Mouse (Mus musculus): ENCODE measurements around the gene Atf3. TPM values are rescaled to one million over a fixed set of nuclear protein-coding genes. Genes with fewer than 3 reads are reported as not detected.

The Atf3 gene
- 1 to 10 TPM; 1.2 to 1.4 TPM for total RNA-seq (2021)

DNA sequence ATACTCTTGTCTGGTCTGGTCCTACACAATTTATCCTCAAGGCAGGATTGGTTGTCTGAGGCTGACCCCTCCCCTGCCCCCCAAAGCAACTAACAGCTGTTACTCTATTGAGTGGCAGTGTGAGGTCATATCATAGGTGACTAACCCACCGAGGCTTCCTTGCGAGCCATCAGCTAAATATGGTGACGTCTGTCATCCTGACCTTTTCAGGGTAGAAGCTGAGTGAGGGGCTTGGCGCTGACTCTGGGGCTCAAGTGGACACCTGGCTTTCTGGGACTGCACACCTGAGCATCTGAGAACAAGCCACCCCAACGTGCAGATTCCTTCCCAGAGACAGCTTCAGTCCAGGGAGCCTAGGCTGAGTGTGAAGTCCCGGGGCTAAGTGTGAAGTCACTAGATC lies at the start of gene Atf3:
Gene Atf3 (minus strand): TSS at position 101 of the 400 bp plus-strand sequence.
- DNase-seq: no peak

DNA sequence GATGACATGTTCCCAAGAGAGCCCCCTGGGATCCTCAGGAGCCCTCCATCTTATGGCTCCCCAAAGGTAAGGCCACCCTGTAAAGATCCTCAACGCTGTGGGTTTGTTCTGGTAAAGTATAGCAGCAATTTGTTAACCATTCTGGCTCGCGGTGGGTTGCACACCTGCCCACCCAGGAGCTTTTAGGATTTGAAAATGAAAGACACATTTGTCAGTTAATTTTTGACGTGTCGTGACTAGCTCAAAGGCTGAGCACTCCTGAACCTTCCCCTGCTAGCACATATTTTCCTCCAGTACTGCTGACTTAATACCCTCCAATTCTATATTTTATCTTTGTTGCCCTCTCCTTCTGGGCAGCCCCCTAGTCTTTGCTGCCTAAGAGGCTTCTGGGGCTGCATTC lies 49.3 kb upstream of the Atf3 start:
- no peak for DNase-seq

- DNase-seq: no peak
Observed at GRCm38 (mm10) chr1:191263471-191263870, 45.6 kb upstream of the Atf3 start.

GRCm38 (mm10) chr1:191261861-191262260 lies 44.0 kb upstream of the Atf3 start:
- no peak for DNase-seq

DNA sequence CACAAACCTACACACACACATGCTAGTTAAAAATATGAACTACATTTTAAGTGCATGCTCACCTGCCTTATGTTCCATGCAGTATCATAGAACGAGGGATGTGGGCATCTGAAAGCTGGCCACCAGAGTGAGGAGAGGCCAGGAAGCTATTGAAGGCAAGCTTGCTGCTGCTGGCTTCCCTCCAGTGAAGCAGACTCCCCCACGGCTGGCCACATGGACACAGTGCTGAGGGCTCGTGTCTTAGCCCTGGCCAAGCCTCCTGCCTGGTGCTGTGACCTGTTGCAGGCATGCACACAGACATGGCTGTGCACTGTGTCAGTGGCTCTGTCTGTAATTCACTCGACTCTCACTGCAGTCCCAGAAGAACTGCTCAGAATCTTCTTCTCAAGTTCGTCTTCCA lies 41.8 kb upstream of the Atf3 start:
- no peak for DNase-seq

GRCm38 (mm10) chr1:191259121-191259520 lies 41.3 kb upstream of the Atf3 start:
- no peak for DNase-seq

GRCm38 (mm10) chr1:191258521-191258920 lies 40.7 kb upstream of the Atf3 start:
- DNase-seq: no peak

DNA sequence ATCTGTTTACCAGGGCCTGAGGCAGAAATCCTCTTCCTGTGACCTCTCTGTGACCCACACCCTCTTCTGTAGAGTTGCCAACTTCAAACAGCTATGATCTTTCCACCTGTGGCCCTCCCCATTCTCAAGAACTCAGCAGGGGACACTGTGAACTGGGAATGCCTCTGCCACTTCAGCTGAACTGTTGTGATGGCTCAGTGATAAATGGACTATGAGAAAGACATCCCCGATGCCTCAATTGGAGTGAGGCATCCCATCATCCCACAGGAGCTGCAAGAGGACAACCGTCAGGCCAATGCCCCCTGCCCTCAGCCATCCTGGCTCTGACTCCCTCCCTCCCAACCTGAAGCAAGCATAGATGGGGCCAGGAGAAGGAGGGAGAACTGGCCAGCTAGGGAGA lies 40.1 kb upstream of the Atf3 start:
- DNase-seq: no peak

- DNase-seq: no peak
Observed at GRCm38 (mm10) chr1:191257351-191257771, 39.5 kb upstream of the Atf3 start.

GRCm38 (mm10) chr1:191256566-191257350 lies 38.9 kb upstream of the Atf3 start:
- no peak for DNase-seq

- DNase-seq: no peak
Observed at GRCm38 (mm10) chr1:191256134-191256533, 38.3 kb upstream of the Atf3 start.

DNA sequence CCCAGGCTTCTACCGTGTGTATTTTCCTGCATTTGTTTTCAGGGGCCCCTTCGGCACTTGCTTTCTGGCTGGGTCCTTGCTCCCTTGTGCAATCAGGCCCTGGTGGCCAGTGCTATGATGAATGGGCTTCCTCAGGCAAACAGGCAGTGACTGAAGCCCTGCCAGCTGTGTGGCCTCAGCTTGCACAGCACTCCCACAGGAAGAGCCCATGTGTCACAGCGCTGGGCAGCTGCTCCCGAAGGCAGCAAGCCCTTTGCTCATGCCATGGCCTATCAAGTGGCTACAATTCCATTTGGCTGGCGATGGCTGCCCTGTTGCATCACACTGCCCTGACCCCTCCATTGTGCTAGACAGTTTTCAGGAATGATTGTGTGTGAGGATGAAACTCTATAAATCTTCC lies 36.6 kb upstream of the Atf3 start:
- DNase-seq: no peak

DNA sequence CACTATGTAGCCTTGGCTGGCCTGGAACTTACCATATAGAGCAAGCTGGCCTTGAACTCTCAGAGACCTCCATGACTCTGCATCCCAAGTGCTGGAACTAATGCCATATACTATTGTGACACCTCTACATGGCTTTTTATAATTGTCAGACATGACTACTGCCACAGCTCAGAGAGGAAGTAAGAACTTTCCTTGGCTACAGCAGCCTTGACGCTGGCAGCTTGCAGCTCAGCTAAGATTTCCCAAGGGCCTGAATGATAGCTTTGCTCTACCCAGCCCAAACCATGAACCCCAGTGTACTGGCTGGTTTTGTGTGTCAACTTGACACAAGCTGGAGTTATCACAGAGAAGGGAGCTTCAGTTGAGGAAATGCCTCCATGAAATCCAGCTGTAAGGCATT lies 35.8 kb upstream of the Atf3 start:
- no peak for DNase-seq

GRCm38 (mm10) chr1:191249975-191250374 lies 32.1 kb upstream of the Atf3 start:
- DNase-seq: no peak

DNA sequence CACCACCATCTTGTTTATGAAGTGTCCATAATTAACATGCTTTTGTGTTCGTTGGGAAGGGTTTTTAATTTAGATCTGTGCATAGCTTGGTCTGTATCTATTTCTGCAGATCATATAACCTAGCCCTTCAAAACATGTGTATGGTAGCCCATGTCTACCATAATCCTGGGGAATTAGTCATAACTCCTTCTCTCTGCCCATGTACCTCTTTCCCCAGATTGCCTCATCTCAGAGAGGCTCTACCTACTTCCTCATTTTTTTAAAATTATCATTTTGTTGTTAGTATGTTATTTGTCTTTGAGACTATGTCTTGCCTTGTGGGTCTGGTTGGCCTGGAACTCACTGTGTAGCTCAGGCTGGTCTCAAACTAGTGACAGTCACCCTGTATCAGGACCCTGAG lies 30.6 kb upstream of the Atf3 start:
- no peak for DNase-seq

DNA sequence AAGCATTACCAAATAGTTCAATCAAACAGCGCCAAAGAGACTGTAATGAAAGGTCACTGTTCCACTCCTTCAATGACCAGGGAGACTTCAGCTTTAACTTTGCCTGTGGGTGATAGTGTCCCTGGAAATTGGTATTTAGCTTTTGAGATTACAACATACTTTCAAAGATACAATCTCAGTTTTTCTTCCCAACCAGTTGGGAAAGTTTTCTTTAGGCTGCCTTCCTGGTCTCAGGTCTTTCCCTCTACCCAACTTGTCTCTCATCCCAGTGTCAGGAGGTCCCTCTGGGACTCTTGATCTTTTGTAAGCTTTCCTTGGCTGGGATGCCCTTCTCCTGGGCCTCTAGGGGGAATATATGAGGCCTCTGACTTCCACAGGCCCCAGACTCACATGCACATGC lies 29.7 kb upstream of the Atf3 start:
- DNase-seq: no peak

DNA sequence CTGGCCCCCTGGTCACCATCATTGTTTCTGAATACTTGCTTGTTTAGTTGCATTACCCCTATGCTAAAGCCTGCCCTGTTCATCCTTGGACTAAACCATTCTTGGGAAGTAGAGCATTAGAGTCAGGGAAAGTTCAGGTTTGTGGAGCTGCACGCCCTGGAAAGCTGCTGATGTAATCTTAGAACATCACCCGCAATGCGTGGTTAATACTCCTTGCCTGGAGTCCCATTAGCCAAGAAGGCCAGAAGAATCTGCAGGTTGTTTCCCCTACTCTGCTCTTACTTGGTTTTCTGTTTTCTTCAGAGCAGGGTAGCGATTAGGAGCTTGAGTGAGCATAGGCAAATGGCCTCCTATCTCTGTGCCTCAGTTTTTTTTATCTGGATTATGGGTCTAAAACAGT lies 26.0 kb upstream of the Atf3 start:
- no peak for DNase-seq

DNA sequence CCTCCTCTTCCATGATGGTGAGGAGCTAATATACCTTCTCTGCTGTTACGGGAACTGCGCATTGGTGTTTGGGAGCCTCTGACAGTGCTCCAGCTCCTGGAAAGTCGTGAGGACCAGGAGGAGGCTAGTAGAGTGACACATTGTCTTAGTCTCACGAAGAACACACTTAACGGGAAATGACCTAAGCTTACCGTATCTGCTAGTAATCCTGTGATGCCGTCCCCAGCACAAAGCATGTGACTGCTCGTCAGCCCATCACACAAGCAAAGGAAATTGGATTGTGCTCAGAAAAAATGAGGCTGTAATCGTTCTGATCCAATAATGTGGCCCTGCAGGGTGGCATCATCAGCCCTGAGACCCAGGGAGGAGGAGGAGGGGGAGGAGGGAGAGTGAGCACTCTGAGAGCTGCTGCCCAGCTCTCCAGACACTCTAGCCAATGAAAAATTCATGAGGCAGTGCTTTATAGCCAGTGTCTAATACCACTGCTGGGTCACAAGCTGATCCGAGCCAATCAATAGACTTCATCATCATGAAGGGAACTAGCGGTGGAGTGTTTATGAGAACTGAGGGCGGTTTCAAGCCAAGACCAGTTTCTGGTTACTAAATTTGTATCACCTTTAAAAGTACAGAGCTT lies 24.3 kb upstream of the Atf3 start:
- DNase-seq: peak in 1 of 2 experiments; percentile 12

DNA sequence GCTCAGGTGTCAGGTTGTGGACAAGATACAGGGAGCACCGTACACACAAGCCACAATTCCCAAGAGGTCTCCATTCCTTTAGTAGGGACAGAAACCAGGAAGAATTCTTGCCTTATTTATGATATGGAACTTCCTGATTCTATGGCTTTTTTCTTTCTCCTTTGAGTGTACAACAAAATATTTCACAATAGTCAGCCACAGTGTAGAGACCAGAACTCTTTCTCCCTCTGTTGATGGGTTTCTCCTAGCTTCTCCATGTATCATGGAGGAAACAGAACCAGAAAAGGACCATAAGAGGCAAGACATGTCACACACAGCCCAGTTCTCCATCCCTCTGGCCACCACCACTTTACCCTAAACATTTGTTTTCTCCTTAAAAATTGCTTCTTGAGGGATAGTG lies 23.7 kb upstream of the Atf3 start:
- no peak for DNase-seq

DNA sequence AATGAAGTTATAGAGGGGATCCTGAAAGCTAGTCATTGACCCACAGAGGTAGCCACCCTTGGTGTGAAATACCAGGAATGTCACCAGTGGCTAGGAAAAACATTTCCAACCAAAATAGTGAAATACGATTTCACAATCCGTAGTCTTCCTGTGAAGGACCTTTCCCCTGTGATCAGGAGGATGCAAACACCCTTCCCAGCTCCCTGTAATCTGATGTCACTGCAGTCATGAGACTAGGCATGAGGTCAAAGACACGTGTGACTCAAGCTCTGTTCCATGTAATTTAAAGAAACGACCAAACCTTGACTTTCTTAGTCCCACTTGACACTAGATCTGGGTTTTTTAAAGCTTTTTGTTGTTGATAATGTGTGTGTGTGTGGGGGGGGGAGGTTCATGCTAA lies 21.8 kb upstream of the Atf3 start:
- DNase-seq: no peak

DNA sequence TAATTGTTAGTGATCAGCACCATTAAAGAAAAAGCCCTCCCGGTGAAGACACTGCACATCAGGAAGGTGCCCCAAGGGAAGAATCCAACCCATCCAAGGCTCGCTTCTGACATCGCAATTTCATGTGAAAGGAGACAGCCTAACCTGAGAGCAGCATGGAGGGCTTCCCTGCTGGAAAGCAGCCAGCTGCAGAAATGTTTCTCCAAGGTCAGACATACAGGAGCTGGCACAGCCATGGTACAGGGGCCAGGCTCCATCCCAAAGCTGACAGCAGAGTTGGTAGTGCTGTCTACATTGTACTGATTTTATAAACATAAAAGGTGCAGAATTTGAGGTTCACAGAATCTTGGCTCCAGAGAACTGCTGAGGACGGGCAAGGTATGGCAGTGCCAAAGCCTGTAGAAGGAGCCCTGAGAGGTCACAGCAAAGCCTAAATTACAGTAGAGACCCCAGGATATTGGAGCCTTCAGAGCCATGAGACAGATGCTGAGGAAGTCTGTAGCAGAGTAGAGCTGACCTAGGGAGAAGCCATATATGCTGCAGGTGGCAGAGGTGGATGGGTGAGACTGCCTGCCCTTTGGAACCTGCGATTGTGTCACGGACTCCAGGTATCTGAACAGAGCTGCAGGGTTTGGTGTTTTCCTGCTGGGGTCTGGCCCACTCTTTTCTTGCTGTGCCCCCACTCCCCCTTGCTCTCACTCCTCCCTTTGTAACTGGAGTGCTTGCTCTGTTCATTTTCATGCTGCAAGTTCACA lies 18.1 kb upstream of the Atf3 start:
- no peak for DNase-seq

DNA sequence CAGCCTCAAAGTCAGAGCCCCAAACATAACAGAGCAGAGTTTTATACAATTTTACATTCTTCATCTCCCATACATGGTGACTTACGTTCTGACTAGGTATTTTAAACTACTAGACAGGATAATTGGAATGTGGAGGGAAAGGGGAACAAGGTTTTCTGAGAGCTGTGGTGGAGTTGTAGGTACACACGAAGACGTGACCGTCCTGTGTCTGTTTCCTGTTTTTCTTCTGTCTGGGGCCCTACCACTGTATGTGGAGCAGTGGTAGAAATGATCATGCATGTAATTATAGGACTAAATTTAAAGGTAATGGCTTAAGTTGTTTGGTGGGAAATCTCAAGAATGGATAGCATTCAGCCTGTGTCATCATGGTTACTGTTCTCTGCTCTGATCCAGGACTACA lies 17.0 kb upstream of the Atf3 start:
- no peak for DNase-seq

DNA sequence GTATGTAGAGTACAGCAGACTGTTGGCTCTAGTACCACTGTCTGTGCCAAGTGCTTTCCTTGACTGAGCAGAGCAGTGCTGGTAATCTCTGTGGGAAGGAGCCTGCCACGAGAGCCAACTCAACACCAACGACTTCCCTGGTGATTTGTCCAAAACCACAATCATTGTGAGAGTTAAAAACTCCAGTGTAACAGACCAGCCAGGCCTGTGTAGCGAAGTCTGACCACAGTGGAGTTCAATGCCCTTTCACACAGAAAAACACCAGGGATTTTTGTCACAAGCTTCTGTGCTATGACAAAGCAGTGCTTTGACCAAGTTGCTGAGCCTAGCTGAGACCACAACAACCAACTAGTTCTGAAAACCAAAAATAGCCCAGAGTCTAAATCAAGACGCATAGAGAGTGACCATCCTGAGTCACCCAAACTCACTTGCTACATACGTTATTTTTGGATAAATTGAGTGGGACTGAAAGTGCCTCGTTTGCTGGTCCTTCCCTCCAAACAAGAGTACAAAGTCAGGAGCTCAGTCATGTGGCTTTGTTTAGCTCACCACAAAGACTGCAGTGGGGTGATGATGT lies 12.6 kb upstream of the Atf3 start:
- DNase-seq: no peak
